9 mouse cellular contexts compared by ENCODE assay signal in the genomic region with DNA sequence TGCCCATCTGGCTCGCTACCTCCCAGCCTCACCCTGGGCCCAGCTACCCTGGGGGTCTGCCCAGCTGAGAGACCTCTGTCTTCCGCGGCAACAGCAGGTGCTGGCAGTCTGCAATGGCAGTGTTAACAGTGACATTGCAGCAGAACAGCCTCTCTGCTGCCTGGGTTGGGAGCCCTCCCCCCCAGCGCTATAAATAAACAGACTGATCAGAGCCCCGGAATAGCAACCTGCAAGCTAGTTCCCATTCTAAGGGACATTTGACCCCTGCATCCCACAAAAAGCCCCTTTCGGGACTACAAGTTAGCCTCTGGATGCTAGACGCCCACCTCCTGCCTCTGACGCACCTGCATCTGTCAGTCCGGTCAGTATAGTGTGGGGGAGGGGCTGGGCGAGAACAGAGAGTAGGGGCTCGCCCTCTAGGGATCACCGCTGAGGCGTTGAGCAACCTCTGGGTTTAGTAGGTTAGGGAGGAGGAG. TPM values are rescaled to one million over a fixed set of nuclear protein-coding genes. Genes with fewer than 3 reads are reported as not detected.
DNase-seq lines count a peak whose midpoint lies in the region; ATAC-seq and TF ChIP-seq lines count a peak whose summit lies in the region.
"Had no signal": no experiment of that assay in that cellular context is flagged by ENCODE, and none has a peak within 500 bp of the region (broad histone marks: within the 10 kb centered on the region; RNA-seq: fewer than 3 reads in every experiment).

Gene Myadml2, minus strand, starts transcription at position 158 of the 476 bp plus-strand sequence.

- peak within 1 kb of the TSS; percentile 27 for H3K4me2 ChIP-seq in forebrain, embryonic 15.5 days (replicated peaks)
- H3K4me2 ChIP-seq in liver, embryonic 15.5 days, result peak within 1 kb of the TSS; percentile 62

- no peaks in the 10 kb centered on the region for H3K9me3 ChIP-seq in forebrain, embryonic 15.5 days
- no peaks in the 10 kb centered on the region for H3K9me3 ChIP-seq in liver, embryonic 15.5 days (replicated peaks)

- ATAC-seq in forebrain, embryonic 15.5 days (replicated peaks), result no peak
- no peak for ATAC-seq in liver, embryonic 15.5 days (ENCODE audit: insufficient read depth)

- intact Hi-C loops in heart, postnatal 36 days (cut with DNase I), result no loop called here

- H3K4me3 ChIP-seq in forebrain, embryonic 15.5 days, result peak within 1 kb of the TSS; percentile 18
- peak within 1 kb of the TSS; percentile 42 for H3K4me3 ChIP-seq in liver, embryonic 15.5 days (replicated peaks)
- H3K4me3 ChIP-seq in small intestine, adult 2 months (ENCODE audit: low read depth, low read length), result peak within 1 kb of the TSS; percentile 48

- H3K27ac ChIP-seq in forebrain, embryonic 15.5 days (replicated peaks), result no peak within 1 kb of the TSS
- H3K27ac ChIP-seq in liver, embryonic 15.5 days (replicated peaks), result no peak within 1 kb of the TSS; the same call in 1 of the 2 replicates
- H3K27ac ChIP-seq in small intestine, adult 2 months (ENCODE audit: insufficient read depth, low read depth, low read length), result peak within 1 kb of the TSS; percentile 11; the same call in 1 of the 2 replicates

- peaks cover 13% of the 10 kb centered on the region for H3K4me1 ChIP-seq in forebrain, embryonic 15.5 days
- H3K4me1 ChIP-seq in liver, embryonic 15.5 days (replicated peaks), result peaks cover 24% of the 10 kb centered on the region
- H3K4me1 ChIP-seq in small intestine, adult 2 months (ENCODE audit: control insufficient read depth, insufficient read depth, insufficient read length, low read length), result peaks cover 5% of the 10 kb centered on the region; the same call in 1 of the 2 replicates

- 0 out of 2 replicates have a peak, but pooled peaks cover 8% of the 10 kb centered on the region for H3K27me3 ChIP-seq in forebrain, embryonic 15.5 days
- H3K27me3 ChIP-seq in liver, embryonic 15.5 days, result peaks cover 48% of the 10 kb centered on the region
- H3K27me3 ChIP-seq in small intestine, adult 2 months (ENCODE audit: control insufficient read depth, insufficient read depth, low read length), result no peaks in the 10 kb centered on the region

- no peaks in the 10 kb centered on the region for H3K36me3 ChIP-seq in forebrain, embryonic 15.5 days
- H3K36me3 ChIP-seq in liver, embryonic 15.5 days (replicated peaks), result no peaks in the 10 kb centered on the region
- H3K36me3 ChIP-seq in small intestine, adult 2 months (ENCODE audit: control insufficient read depth, insufficient read depth, low read length), result no peaks in the 10 kb centered on the region

- no peak for TF ChIP-seq POLR2A in brain, embryonic 14.5 days (IDR thresholded peaks at IDR 0.05; ENCODE audit: borderline replicate concordance, extremely low read depth, insufficient read depth, insufficient read length, poor library complexity, severe bottlenecking)
- no peak for TF ChIP-seq POLR2A in small intestine, adult 2 months (IDR thresholded peaks at IDR 0.05; ENCODE audit: low read depth, low read length)

- DNase-seq in lung, adult 18-20 months, result peak; percentile 40 to 56
- DNase-seq in lung, postnatal 14 days, result no peak
- DNase-seq in brain, embryonic 14.5 days (ENCODE audit: low read depth), result peak; percentile 15
- DNase-seq in heart, postnatal 36 days, result peak in 1 of 2 experiments; percentile 66
- no peak for DNase-seq in adrenal gland, postnatal 4 days (ENCODE audit: low spot score in 2 of 2)

- TF ChIP-seq CTCF in brain, embryonic 14.5 days (IDR thresholded peaks at IDR 0.05; ENCODE audit: borderline replicate concordance, extremely low read depth, insufficient read depth, insufficient read length), result no peak
- TF ChIP-seq CTCF in small intestine, adult 2 months (IDR thresholded peaks at IDR 0.05; ENCODE audit: extremely low read depth, insufficient read length, insufficient replicate concordance, low read depth, low read length), result no peak

- no peak within 1 kb of the TSS for H3K9ac ChIP-seq in forebrain, embryonic 15.5 days (replicated peaks)
- peak within 1 kb of the TSS; percentile 15; the same call in 1 of the 2 replicates for H3K9ac ChIP-seq in liver, embryonic 15.5 days

- WGBS in forebrain, embryonic 15.5 days, result 7% methylated on average over 13 of the region's 13 CpGs
- WGBS in liver, embryonic 15.5 days (ENCODE audit: insufficient replicate concordance), result 7% methylated on average over 13 of the region's 13 CpGs
- WGBS in small intestine, adult 2 months, result 11% methylated on average over 13 of the region's 13 CpGs

RNA-seq across cellular contexts. Expression of gene Myadml2, which starts in this region (rescaled TPM):
- polyA plus RNA-seq in brain, embryonic 14.5 days (2012; rRNA removed), result 0.35 and 0.51 TPM in 2 replicates
- 0.47 TPM in 1 of 2 replicates, not detected in the other for polyA plus RNA-seq in forebrain, embryonic 15.5 days (2015; fragmentation: Nextera tagmentation; extraction: Ambion mirVana)
- total RNA-seq in heart, postnatal 36 days (2021), result 10 to 100 TPM; 76.1 to 78.1 TPM
- polyA plus RNA-seq in liver, embryonic 15.5 days (2015; fragmentation: Nextera tagmentation; extraction: Ambion mirVana), result 0.29 and 1.0 TPM in 2 replicates
- polyA plus RNA-seq in small intestine, adult 2 months (2012; rRNA removed), result 0.39 and 1.0 TPM in 2 replicates
- 1 to 10 TPM; 1.4 to 3.8 TPM for total RNA-seq in adrenal gland, postnatal 4 days (2021)
- total RNA-seq: common myeloid progenitor, adult 5-6 weeks had no signal

Comparison
In these comparisons a context has a peak if more than half of its experiments do, and no peak if none do; other contexts are left out.
1. RNA of gene Myadml2 (total RNA-seq): 76.1 to 78.1 TPM in heart, postnatal 36 days; 1.4 to 3.8 TPM in adrenal gland, postnatal 4 days; every median in the first group is over 10 times any median in the second.
2. DNase-seq: peak in lung, adult 18-20 months (2 of 2); none in lung, postnatal 14 days (single experiment) and adrenal gland, postnatal 4 days (0 of 2).
3. Peak in DNase-seq in brain, embryonic 14.5 days; RNA of the gene not detected or under 1 TPM.
4. Peak in every context shown above with its lines, with median percentiles within 50 percentile points of each other: H3K4me3 ChIP-seq.